Mouse (Mus musculus): ENCODE measurements at regions not wholly inside any gene's neighbourhood (a gene's known extent, or its start where the extent isn't known, plus 50 kb on each side); places are given as distances from the start of the nearest gene placed in this dataset.

- in situ Hi-C loops (cut with MboI, MseI), result loop anchor here (5.0 kb wide), 1 partner anchor 216 kb away; no protein-coding TSS in a partner anchor
Observed at GRCm38 (mm10) chr17:66251495-66251894, 128.2 kb downstream of the Ddx11 start.

- in situ Hi-C loops (cut with MboI, MseI), result loop anchor here (5.0 kb wide), 1 partner anchor 214 kb away; no protein-coding TSS in a partner anchor
Observed at GRCm38 (mm10) chr17:66252926-66253325, 129.6 kb downstream of the Ddx11 start.

- in situ Hi-C loops (cut with MboI, MseI), result no loop called here
Observed at GRCm38 (mm10) chr17:66259697-66260096, 136.4 kb downstream of the Ddx11 start.

GRCm38 (mm10) chr17:66262681-66263240 lies 139.4 kb downstream of the Ddx11 start:
- in situ Hi-C loops (cut with MboI, MseI), result no loop called here

- in situ Hi-C loops (cut with MboI, MseI), result no loop called here
Observed at GRCm38 (mm10) chr17:66263405-66263804, 140.1 kb downstream of the Ddx11 start.

- in situ Hi-C loops (cut with MboI, MseI), result no loop called here
Observed at GRCm38 (mm10) chr17:66266803-66267202, 143.5 kb downstream of the Ddx11 start.

GRCm38 (mm10) chr17:66267831-66268230 lies 144.5 kb downstream of the Ddx11 start:
- in situ Hi-C loops (cut with MboI, MseI), result no loop called here

- in situ Hi-C loops (cut with MboI, MseI), result no loop called here
Observed at GRCm38 (mm10) chr17:66269567-66269966, 146.2 kb downstream of the Ddx11 start.

GRCm38 (mm10) chr17:66271906-66272305 lies 148.6 kb downstream of the Ddx11 start:
- in situ Hi-C loops (cut with MboI, MseI), result loop anchor here (10.0 kb wide), 1 partner anchor 857 kb away; no protein-coding TSS in a partner anchor

- in situ Hi-C loops (cut with MboI, MseI), result loop anchor here (10.0 kb wide), 1 partner anchor 862 kb away; no protein-coding TSS in a partner anchor
Observed at GRCm38 (mm10) chr17:66276778-66277177, 153.5 kb downstream of the Ddx11 start.

- in situ Hi-C loops (cut with MboI, MseI), result loop anchor here (10.0 kb wide), 1 partner anchor 863 kb away; no protein-coding TSS in a partner anchor
Observed at GRCm38 (mm10) chr17:66278037-66278436, 154.7 kb downstream of the Ddx11 start.

GRCm38 (mm10) chr17:66285295-66285694 lies 162.0 kb downstream of the Ddx11 start:
- in situ Hi-C loops (cut with MboI, MseI), result no loop called here
